Mouse (Mus musculus) C2C12 (cell line): Measurements from ENCODE around the gene Shroom4.

ENCODE experiments used
- CTCF ChIP-seq: IDR thresholded peaks from one replicate; pipeline ENCODE4 v1.5.1; 2011; ENCODE audit not compliant: control insufficient read depth, insufficient read depth, insufficient read length
- MYOD1 ChIP-seq: IDR thresholded peaks from one replicate; pipeline ENCODE4 v1.6.1; 2011; ENCODE audit warnings: low read depth; ENCODE audit not compliant: control insufficient read depth, insufficient read length

DNA sequence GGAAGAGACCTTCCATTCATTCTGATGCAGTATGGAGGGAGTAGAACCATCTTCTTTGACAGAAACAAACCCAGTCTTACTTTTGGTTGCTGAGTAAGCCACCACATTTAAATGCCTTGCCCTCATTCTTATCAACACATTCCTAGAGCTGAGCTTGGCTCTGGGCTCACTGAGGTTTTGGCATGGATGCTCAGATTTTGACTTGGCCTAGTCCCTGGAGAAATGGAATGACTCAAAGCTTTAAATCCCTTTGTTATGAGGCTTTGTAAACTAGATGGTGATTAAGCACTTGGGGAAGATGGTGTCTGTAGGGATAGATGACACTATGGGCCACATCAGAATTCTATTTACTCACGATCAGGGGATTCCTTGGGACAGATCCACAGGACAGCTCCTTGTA, 102.2 kb downstream of the Shroom4 start:
- TF ChIP-seq CTCF (no peak), MYOD1 (no peak)
